ENCODE assay signal across 30 mouse cellular contexts in genomic region chr10:76047182-76047869, GRCm38 (mm10). TPM values are rescaled to one million over a fixed set of nuclear protein-coding genes. Genes with fewer than 3 reads are reported as not detected.
DNase-seq lines count a peak whose midpoint lies in the region; ATAC-seq lines count a peak whose summit lies in the region.
"Had no signal": no experiment of that assay in that cellular context is flagged by ENCODE, and none has a peak within 500 bp of the region (broad histone marks: within the 10 kb centered on the region; RNA-seq: fewer than 3 reads in every experiment).

No protein-coding gene starts in this region.

- H3K4me3 ChIP-seq in lung, embryonic 15.5 days = no peak overlapping the region
- H3K4me3 ChIP-seq in liver, embryonic 15.5 days (replicated peaks) = no peak overlapping the region
- H3K4me3 ChIP-seq: embryonic facial prominence, embryonic 15.5 days; heart, adult 2 months; hindbrain, embryonic 13.5 days; layer of hippocampus, adult 2 months; limb, embryonic 13.5 days; midbrain, embryonic 10.5 days; myocyte; neural tube, embryonic 13.5 days had no signal

- ATAC-seq in lung, embryonic 15.5 days (ENCODE audit: borderline replicate concordance, extremely low read depth, low FRiP score, low TSS enrichment) = peak; percentile 49; the same call in 1 of the 2 replicates
- ATAC-seq in liver, embryonic 15.5 days (ENCODE audit: insufficient read depth) = peak; percentile 77
- ATAC-seq in cerebellum, adult (ENCODE audit: insufficient number of reproducible peaks, low FRiP score, low TSS enrichment) = no peak
- ATAC-seq: forebrain, embryonic 16.5 days; midbrain, embryonic 16.5 days had no signal

- no peak for DNase-seq in lung, postnatal 14 days
- peak; percentile 65 for DNase-seq in ES-CJ7 (ENCODE audit: low read depth, low spot score)
- DNase-seq in ZHBTc4 (ENCODE audit: low read depth, low spot score) = peak; percentile 55
- no peak for DNase-seq in spleen, adult 18-20 months
- no peak for DNase-seq in layer of hippocampus, postnatal 14 days (ENCODE audit: low spot score in 2 of 2)
- DNase-seq: adrenal gland, postnatal 25 days; B cell, adult 2 months; cerebellum, adult 11 months; cerebellum, adult 9-11 months; gastrocnemius, postnatal 14 days; heart, adult 2 months; heart, postnatal 36 days; kidney, adult 9 months; kidney, postnatal 14 days; layer of hippocampus, postnatal 36 days; right cerebral cortex, postnatal 25 days; thymus, adult 2 months had no signal

- WGBS in lung, embryonic 15.5 days = 13% methylated on average over 5 of the region's 5 CpGs
- WGBS in liver, embryonic 15.5 days (ENCODE audit: insufficient replicate concordance) = 30% methylated on average over 5 of the region's 5 CpGs

- no peaks in the 10 kb centered on the region for H3K27me3 ChIP-seq in lung, embryonic 15.5 days
- no peaks in the 10 kb centered on the region for H3K27me3 ChIP-seq in liver, embryonic 15.5 days
- H3K27me3 ChIP-seq: CH12.LX; embryonic facial prominence, embryonic 15.5 days; hindbrain, embryonic 13.5 days; limb, embryonic 13.5 days; neural tube, embryonic 13.5 days had no signal

- no peaks in the 10 kb centered on the region for H3K4me1 ChIP-seq in lung, embryonic 15.5 days
- H3K4me1 ChIP-seq in liver, embryonic 15.5 days (replicated peaks) = 0 out of 2 replicates have a peak, but pooled peaks cover 3% of the 10 kb centered on the region
- H3K4me1 ChIP-seq: embryonic facial prominence, embryonic 15.5 days; limb, embryonic 13.5 days; neural tube, embryonic 13.5 days had no signal

- no peaks in the 10 kb centered on the region for H3K9me3 ChIP-seq in lung, embryonic 15.5 days
- no peaks in the 10 kb centered on the region for H3K9me3 ChIP-seq in liver, embryonic 15.5 days (replicated peaks)
- H3K9me3 ChIP-seq: embryonic facial prominence, embryonic 15.5 days; hindbrain, embryonic 13.5 days; limb, embryonic 13.5 days; neural tube, embryonic 13.5 days had no signal

- no peak overlapping the region for H3K9ac ChIP-seq in lung, embryonic 15.5 days
- no peak overlapping the region for H3K9ac ChIP-seq in liver, embryonic 15.5 days
- H3K9ac ChIP-seq: embryonic facial prominence, embryonic 15.5 days; hindbrain, embryonic 13.5 days; limb, embryonic 13.5 days; neural tube, embryonic 13.5 days had no signal

- no peak overlapping the region for H3K4me2 ChIP-seq in lung, embryonic 15.5 days
- no peak overlapping the region; the same call in 1 of the 2 replicates for H3K4me2 ChIP-seq in liver, embryonic 15.5 days
- H3K4me2 ChIP-seq: embryonic facial prominence, embryonic 15.5 days; hindbrain, embryonic 13.5 days; limb, embryonic 13.5 days; neural tube, embryonic 13.5 days had no signal

- peaks cover 6% of the 10 kb centered on the region; the same call in 1 of the 2 replicates for H3K36me3 ChIP-seq in lung, embryonic 15.5 days
- H3K36me3 ChIP-seq in liver, embryonic 15.5 days (replicated peaks) = peaks cover 10% of the 10 kb centered on the region; the same call in 1 of the 2 replicates

- H3K27ac ChIP-seq in lung, embryonic 15.5 days = no peak overlapping the region
- peak overlapping the region; percentile 77 for H3K27ac ChIP-seq in liver, embryonic 15.5 days (replicated peaks)
- H3K27ac ChIP-seq: embryonic facial prominence, embryonic 15.5 days; heart, adult 2 months; hindbrain, embryonic 13.5 days; layer of hippocampus, adult 2 months; limb, embryonic 13.5 days; midbrain, embryonic 10.5 days; neural tube, embryonic 13.5 days had no signal

RNA-seq across cellular contexts. Expression of gene Zfp280b, which starts 14.9 kb away (rescaled TPM):
- 20.8 and 22.0 TPM in 2 replicates for polyA plus RNA-seq in lung, embryonic 15.5 days (2015; fragmentation: Nextera tagmentation; extraction: Ambion mirVana)
- 10.8 and 11.2 TPM in 2 replicates for polyA plus RNA-seq in liver, embryonic 15.5 days (2015; fragmentation: Nextera tagmentation; extraction: Ambion mirVana)
- total RNA-seq in layer of hippocampus, postnatal 14 days (2021) = 10 to 100 TPM; 12.8 to 13.5 TPM

Comparison
In these comparisons a context has a peak if more than half of its experiments do, and no peak if none do; other contexts are left out.
1. DNase-seq: peak in ES-CJ7 (single experiment) and ZHBTc4 (single experiment); none in lung, postnatal 14 days (single experiment), spleen, adult 18-20 months (0 of 2) and layer of hippocampus, postnatal 14 days (0 of 2).